Mouse (Mus musculus): ENCODE measurements around the gene Gm43191.

- TF ChIP-seq CHD2 (IDR thresholded peaks at IDR 0.05; ENCODE audit: low read depth, low read length) = peak; percentile 77
- no peak for TF ChIP-seq ZC3H11A (IDR thresholded peaks at IDR 0.05; ENCODE audit: borderline replicate concordance, low read depth, low read length)
- no peak for TF ChIP-seq MAFK (IDR thresholded peaks at IDR 0.05; ENCODE audit: insufficient read depth, low read depth, low read length)
- TF ChIP-seq HCFC1 (IDR thresholded peaks at IDR 0.05; ENCODE audit: borderline replicate concordance, insufficient read depth, low read length) = no peak
These were observed 24.7 kb downstream of the Gm43191 start for GRCm38 (mm10) chr3:116656184-116656965.

Measured in ES-E14 (cell line).